Mouse (Mus musculus): ENCODE measurements around the gene Tmem140. TPM values are rescaled to one million over a fixed set of nuclear protein-coding genes. Genes with fewer than 3 reads are reported as not detected.

Gene Tmem140
- total RNA-seq, 2 experiments from 2014 or later, result 2.3 to 2.9 TPM

DNA sequence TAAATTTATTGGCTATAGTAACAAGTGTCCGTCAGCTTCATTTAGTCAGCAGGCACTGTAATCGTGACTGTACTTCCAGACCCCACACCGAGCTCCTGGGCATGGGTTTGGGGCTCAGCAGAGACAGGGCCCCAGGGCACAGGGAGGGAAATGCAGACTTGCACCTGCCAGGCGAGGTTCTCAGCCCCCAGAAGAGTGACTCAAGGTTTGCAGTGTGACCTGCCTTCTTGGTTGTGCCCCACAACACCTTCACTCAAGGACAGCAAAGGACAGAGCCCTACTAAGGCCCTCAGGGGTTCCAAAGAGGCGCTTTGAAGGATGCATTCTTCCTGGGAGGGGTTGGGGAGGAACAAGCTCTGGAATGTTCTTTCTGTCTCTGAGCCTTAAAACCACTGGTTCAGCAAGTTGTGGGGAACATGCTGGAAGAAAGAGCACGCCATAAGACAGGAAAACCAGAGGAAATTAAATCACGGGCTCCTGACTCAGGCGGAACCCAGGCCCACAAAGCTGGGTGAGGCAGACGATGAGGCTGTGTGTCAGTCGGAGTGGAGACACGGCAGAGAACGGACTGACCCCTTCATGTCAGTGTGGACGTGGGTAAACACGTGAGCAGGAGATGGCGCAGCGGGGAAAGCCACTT lies 16.3 kb downstream of the Tmem140 start:
- no peak overlapping the region for H3K4me3 ChIP-seq
- TF ChIP-seq CTCF (conservative IDR thresholded peaks at IDR 0.05), result no peak
- H3K27ac ChIP-seq, result no peak overlapping the region
- DNase-seq (ENCODE audit: low spot score in 2 of 2), result no peak

DNA sequence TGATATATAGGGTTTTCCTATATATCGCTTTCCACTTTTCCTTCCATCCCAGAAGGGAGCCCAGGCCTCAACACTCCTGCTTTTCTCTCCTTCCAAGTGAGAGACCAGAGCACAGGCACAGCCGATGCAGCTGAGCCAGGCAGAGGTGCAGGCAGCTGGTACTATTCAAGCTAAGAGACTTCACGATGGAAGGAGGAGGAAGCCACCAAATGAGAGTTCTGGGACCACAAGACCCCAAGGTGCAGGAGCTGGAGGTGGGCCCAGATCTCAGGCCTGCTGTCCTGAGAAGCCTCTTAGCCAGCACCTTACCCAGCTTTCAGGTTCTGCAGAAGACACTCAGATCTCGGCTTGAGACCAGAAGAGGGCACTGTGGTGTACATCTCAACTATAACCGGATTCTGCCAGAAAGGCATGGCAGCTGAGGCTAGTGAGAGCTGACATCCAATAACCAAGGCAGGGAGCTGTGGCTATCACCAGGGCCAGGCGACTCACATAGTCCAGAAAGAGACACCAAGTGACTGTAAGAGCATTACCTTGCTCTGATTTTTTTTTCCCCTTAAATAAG lies 17.0 kb downstream of the Tmem140 start:
- peak; percentile 49 to 51 for DNase-seq (ENCODE audit: low spot score in 2 of 2)
- no peak overlapping the region for H3K4me3 ChIP-seq
- no peak overlapping the region for H3K27ac ChIP-seq
- peak; percentile 74 for TF ChIP-seq CTCF (conservative IDR thresholded peaks at IDR 0.05)

DNA sequence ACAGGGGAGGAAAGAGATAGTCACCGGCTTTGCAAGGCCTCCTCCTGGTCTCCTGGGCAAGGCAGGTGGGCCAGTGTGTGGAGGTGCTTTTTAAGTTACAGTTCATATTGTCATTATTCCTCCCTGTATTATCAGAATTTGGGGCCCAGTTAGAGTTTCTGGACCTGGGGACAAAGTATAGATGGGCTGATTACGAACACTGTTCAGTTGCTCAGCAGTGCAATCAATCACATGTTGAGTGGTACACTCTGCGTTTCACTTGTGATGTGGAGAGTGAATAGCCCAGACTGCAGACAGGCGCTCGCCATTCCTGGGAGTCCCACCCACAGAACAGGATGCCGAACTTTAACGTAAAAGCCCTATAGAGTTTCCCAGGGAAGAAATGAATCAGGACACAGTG lies 21.8 kb downstream of the Tmem140 start:
- DNase-seq (ENCODE audit: low spot score in 2 of 2), result no peak
- Histone ChIP-seq H3K27ac (no peak overlapping the region), H3K4me3 (no peak overlapping the region)
- TF ChIP-seq CTCF (conservative IDR thresholded peaks at IDR 0.05), result no peak

DNA sequence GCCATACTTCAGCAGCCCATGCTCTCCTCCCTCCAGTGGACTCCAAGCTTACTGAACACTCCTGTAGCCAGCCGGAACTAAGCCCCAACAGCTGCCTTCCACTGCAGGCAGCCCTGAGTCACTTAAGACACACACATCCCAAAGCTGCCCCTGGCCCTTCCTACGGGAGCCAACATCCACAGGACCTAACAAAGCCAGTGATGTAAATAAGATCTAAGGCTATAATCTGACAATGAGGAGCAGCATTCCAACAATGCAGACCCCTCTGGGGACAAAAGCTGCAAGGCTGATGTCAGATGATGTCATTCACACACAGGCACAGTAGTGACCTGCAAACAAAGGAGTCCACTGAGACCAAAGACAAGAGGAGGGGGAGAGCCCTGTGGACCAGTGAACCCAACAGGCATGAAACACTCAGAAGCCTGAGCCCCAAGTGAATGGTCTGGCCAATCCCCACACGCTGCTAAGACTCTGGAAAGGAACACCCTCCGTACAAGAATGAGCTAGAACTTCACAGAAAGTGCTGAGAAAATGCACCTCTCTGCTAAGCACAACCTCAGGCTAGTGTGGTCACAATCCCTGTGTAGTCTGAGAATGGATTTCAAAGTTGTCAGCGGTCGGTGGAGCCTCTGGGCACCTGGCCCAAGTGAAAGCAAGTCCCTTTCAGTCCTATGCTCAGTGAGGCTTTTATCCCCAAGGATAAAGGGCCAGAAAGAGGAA lies 24.3 kb downstream of the Tmem140 start:
- no peak overlapping the region for H3K4me3 ChIP-seq
- TF ChIP-seq CTCF (conservative IDR thresholded peaks at IDR 0.05), result no peak

DNA sequence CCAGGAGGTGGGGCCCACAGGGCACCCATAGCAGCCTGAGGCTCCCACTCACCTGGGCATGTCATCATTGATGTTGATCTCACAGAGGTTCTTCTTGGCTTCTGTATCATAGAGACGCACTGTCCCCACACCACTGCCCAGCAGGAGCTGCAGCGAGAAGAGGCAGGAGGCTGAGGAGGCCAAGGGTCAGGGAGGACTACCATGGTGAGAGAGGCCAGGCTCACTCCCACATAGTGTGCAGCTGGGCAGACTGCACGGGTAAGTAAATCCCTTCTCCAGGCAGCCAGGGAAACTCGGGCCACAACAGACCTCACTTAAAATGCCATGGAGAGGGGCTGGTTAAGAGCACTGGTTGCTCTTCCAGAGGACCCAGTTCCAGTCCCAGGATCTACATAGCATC lies 26.2 kb downstream of the Tmem140 start:
- DNase-seq (ENCODE audit: low spot score in 2 of 2), result no peak
- peak overlapping the region; percentile 10; the same call in 1 of the 2 replicates for H3K27ac ChIP-seq
- H3K4me3 ChIP-seq, result no peak overlapping the region
- TF ChIP-seq CTCF (conservative IDR thresholded peaks at IDR 0.05), result no peak

More for the DNA sequence above, 24.3 kb downstream of the Tmem140 start:
- H3K27ac ChIP-seq, result peak overlapping the region; percentile 69
- DNase-seq (ENCODE audit: low spot score in 2 of 2), result no peak

DNA sequence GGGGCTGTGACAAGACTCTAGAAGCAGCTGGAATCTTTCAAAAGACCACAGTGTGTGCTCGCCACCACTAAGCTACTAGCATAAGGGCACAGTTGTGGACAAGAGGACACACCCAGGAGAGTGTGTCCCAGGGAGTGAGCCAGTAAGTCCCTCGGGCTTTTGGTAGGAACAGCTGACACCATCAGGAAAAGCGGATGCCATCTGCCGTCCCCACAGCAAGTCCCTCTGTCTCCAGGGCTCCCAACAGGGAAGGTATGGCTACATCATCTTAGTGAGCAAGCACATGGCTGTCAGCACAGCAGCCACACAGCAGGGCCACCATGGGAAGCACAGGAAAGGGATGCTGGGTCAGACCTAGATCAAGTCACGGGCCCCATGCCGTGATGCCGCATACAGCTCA lies 32.6 kb downstream of the Tmem140 start:
- DNase-seq (ENCODE audit: low spot score in 2 of 2), result no peak
- peak overlapping the region; percentile 69 for H3K27ac ChIP-seq

DNA sequence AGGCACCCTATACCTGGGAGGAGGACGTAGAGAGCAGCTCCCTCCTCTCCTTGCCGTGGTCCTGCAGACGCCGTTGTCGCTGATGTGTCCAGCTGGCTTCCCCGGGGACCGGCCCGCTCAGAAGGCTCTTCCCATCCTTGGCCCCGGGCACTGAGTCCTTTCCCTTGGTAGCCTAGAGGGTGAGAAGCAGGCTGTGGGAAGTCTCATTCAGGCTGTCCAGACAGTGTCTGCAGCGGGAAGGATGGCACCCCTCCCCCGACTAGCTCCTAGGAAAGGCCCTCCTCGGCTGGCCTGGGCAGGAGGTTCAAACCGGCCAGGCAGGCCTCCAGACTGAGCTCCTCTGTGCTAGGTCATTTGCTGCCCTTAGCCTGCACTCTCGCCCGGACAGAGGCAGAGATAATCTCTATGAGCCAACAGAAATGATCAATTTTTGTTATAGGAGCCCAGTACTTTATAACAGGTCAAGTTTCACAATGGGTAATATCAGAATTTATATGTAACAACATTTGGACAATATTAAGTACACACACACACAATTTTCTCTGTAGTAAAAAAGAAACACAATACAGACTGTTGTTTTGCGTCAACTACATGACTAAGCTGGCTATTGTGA lies 33.3 kb downstream of the Tmem140 start:
- no peak overlapping the region for H3K4me3 ChIP-seq
- no peak for DNase-seq (ENCODE audit: low spot score in 2 of 2)
- no peak for TF ChIP-seq CTCF (conservative IDR thresholded peaks at IDR 0.05)
- H3K27ac ChIP-seq, result peak overlapping the region; percentile 69

More for the DNA sequence above, 32.6 kb downstream of the Tmem140 start:
- no peak overlapping the region for H3K4me3 ChIP-seq
- TF ChIP-seq CTCF (conservative IDR thresholded peaks at IDR 0.05), result no peak

DNA sequence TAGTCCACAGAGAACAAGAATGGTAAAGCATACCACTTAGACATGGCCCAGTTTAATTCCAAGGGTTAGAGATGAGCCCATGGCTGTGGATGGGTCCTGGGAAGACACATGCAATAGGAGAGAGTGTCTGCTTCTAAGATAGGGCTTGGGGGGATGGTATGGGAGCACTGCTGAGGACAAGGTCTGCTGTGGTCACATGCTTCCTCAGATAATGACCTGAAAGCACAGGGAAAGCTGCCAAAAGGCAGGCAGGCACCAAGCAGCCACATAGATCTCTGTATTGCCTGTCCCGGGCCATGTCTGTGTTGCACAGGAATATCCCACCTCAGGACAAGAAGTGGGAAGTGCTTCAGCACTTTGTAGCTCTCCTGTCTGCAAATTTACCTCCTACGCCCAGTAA lies 36.2 kb downstream of the Tmem140 start:
- no peak overlapping the region for H3K27ac ChIP-seq
- no peak overlapping the region for H3K4me3 ChIP-seq
- no peak for TF ChIP-seq CTCF (conservative IDR thresholded peaks at IDR 0.05)
- DNase-seq (ENCODE audit: low spot score in 2 of 2), result no peak

DNA sequence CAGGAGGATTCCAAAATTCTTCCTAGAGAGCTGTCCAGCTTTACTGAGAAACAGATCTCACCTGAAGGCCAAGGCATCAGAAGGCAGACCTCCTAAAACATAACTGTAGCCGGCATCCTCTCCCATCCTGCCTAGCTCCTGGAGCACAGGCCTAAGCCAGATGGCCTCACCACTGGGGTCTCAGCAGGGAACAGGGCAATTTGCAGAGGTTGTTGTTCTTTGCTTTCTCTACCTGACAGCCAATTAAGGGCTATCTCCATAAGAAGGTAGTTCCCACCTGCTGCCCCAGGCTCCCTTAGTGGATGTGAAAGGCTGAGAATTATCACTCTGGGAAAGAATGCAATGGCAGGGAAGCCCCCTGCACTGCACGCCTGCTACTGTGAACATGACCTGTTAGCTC lies 38.0 kb downstream of the Tmem140 start:
- TF ChIP-seq CTCF (conservative IDR thresholded peaks at IDR 0.05), result no peak
- Histone ChIP-seq H3K4me3 (no peak overlapping the region), H3K27ac (no peak overlapping the region)
- DNase-seq (ENCODE audit: low spot score in 2 of 2), result no peak

DNA sequence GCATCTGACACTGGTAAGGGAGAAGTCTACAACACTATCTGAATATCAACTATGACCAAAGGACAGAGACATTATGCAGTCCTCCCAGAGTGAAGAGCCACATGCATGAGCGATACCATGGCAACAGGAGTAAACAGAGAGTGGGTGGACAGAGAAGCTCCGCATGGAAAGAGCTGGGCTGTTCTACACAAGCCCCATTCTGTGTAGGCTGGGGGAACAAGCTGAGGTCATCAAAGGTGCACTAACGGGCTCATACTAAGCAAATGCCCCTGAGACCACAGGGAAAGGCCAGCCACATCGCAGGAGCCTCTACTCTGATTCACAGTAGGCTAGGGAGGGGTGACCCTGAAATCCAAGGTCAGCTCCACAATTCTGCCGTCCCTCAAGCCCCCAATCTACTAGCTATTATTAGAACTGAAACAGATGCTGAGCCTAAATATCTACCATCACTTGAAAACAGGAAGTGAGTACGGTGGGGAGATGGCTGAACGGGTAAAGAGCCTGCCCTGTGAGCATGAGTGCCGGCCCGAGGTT lies 39.0 kb downstream of the Tmem140 start:
- no peak overlapping the region for H3K4me3 ChIP-seq
- TF ChIP-seq CTCF (conservative IDR thresholded peaks at IDR 0.05), result no peak
- DNase-seq (ENCODE audit: low spot score in 2 of 2), result no peak
- 0 out of 2 replicates have a peak overlapping the region, but pooled peaks have one; percentile 10 for H3K27ac ChIP-seq

DNA sequence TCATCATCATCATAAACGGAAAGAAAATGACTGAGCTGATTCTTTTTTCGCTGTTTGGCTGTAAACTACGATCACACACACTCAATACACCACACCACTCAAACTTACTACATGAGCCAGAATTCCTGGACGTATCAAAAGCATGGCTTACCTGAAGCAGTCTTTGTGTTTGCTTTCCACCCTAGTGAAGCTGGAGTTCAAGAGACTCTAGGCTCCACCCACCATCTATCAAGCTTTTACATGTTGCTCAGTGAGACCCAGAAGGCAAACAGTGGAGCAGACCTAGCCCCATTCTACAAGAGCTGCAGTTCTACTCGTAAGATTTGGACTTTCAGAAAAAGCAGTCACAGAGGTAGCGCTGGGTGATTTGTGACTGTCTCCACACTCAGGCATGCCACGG lies 39.6 kb downstream of the Tmem140 start:
- 0 out of 2 replicates have a peak overlapping the region, but pooled peaks have one; percentile 18 for H3K27ac ChIP-seq
- DNase-seq (ENCODE audit: low spot score in 2 of 2), result no peak
- no peak for TF ChIP-seq CTCF (conservative IDR thresholded peaks at IDR 0.05)
- H3K4me3 ChIP-seq, result no peak overlapping the region

DNA sequence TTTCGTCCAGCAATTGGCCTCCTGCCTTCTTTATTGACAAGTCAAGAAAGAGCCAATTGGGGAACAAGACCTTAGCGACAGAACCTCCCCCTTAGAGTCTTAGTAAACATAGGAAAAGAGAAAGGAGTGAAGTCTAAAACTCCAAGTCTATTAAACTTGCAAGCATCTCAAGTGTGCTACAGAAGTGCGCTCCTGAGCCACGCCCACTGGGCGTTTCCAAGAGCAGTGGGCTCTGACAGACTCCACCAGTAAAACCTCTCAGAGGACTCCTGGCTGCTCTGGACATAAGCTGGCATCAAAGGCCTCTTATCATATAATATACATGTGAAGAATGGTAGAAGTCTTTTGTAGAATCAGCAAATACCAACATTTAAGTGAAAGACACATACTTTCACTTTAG lies 40.5 kb downstream of the Tmem140 start:
- H3K4me3 ChIP-seq, result no peak overlapping the region
- no peak for DNase-seq (ENCODE audit: low spot score in 2 of 2)
- H3K27ac ChIP-seq, result no peak overlapping the region
- no peak for TF ChIP-seq CTCF (conservative IDR thresholded peaks at IDR 0.05)

DNA sequence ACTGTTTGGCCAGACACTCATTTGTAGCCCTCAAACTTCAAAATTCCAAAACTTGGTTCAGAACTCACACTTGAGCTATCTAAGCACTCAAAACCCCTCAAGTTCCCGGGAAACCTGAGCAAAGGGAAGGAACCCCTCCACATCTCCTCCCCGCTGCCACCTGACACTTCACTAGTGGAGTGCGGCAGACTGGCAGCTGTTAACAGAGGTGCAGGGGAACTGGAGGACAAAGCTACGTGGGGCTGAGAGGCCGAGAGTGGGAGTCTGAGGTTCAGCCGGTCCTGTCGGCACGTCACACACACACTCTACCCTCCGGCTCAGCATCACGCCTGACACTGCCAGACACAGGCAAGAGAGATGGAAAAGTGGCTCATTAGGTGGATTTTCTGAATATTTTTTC lies 40.9 kb downstream of the Tmem140 start:
- H3K4me3 ChIP-seq, result no peak overlapping the region
- no peak overlapping the region for H3K27ac ChIP-seq
- DNase-seq (ENCODE audit: low spot score in 2 of 2), result no peak
- TF ChIP-seq CTCF (conservative IDR thresholded peaks at IDR 0.05), result no peak

Data from layer of hippocampus, adult 2 months (tissue).